Mouse (Mus musculus): ENCODE results near the gene Plch2. TPM values are rescaled to one million over a fixed set of nuclear protein-coding genes. Genes with fewer than 3 reads are reported as not detected.
A peak's percentile ranks its signal among the peaks of the same experiment; 100 is the strongest.

Gene Plch2
- total RNA-seq, 1 experiment from 2014 or later: 0.33 TPM

DNA sequence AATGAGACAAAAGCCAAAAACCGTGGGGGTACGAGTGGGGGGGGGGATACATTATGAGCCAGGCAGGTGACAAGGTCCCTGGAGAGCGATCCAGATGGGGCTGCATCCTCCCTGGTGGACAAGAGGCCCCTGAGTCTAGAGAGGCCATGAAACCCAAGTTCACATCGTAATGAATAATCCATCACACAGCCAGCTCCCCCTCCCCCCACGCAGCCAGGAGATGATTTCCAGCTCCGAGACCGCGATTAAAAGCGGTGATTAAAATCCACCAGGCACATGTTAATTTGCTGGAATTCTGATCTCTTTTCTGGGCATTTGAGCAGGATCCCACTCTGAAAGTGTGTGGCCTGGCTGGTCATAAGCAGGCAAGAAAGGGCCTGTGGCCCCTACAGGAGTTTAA lies 35.8 kb downstream of the Plch2 start:
- no peak for DNase-seq

DNA sequence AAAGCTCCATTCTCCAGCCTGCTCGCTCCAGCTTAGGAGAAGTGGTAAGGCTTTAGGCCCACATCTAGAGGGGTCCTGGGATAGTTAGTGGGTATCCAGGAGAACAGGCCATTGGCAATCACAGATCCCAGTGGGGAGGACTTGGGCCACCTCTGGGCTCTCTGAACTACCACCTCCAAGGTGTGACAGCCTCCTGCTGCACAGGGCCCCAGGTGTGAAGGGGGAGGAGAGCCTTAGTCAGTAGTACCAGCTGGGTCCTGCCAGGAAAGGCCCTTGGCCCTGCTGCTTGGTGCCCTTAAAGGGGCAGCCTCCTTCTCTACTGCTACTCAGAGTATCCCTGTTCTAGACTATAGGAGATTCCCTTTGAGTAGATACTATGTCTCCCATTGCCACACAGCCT lies 36.4 kb downstream of the Plch2 start:
- no peak for DNase-seq

DNA sequence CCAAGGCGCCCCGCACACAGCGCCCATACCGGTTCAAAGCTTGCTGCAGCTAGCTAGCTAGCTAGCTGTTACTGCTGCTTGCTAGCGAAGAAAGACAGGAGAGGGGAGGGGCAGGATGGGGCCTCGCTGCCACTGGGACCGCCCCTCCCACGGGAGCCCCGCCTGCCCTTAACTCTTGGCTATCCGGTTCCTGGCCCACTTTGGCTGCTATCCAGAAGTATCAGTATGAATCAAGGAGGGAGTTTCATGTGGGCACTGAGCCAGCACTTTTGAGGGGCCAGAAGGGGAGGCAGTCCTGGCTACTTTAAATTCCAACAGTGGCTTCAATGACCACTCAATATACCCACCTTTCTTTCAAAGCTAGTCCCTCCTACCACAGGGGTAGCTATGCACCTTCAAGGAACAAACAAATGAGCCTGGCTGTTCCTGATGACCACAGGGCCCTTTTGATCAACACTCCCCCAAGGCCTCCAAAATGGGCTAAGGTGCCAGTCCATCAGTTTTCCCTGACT lies 37.2 kb downstream of the Plch2 start:
- DNase-seq: peak; percentile 39

- peak; percentile 50 for DNase-seq
These were observed 37.8 kb downstream of the Plch2 start for GRCm38 (mm10) chr4:155018601-155019335.

DNA sequence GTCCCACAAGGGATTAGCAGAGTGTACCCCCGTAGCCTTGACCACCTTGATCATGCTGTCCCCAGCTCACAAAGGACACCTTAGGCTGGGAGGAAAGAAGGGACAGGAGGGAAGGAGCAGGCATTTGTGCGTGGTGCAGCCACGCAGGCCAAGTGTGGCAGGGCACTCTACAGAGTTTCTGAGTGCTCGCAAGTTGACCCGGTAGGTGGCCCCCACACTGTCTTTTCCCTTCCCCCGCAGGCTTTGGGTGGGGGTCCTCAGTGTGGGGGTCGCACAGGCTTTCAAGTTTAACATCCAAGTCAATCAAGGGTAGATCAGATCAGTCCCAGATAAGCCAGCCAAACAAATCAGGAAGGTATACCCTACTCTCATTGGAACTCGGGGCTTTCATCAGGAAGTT lies 38.5 kb downstream of the Plch2 start:
- DNase-seq: no peak

DNA sequence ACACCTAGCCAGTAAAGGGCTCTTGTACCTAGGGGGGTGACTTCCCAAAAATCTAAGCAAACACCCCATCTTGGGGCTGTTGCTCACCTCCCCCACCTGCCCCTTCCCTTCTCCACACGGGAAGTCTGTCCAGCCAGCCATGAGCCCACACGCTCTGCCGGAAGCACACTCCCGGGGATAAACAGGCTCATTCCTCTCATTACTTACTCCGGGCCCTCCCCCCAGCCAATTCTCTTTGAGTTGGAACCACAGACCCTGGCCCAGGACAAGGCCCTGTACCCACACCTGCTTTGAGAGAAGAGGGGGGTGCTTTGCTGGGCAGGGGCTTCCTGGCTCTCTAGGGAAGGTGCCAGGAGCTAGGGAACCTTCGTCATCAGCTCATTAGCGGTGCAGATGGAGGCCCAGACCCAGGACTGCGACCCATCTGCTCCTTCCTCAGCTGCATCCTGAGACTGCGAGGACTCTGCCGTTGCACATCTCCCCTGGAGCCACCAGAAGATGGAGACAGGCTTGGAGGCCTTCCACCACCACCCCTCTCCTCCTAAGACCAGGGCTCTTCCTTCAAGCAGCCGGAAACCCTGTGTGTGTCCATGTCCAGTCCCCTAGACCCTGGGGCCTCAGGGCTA lies 39.2 kb downstream of the Plch2 start:
- no peak for DNase-seq

GRCm38 (mm10) chr4:155016807-155017206 lies 39.8 kb downstream of the Plch2 start:
- no peak for DNase-seq

GRCm38 (mm10) chr4:155015550-155015949 lies 41.0 kb downstream of the Plch2 start:
- no peak for DNase-seq

DNA sequence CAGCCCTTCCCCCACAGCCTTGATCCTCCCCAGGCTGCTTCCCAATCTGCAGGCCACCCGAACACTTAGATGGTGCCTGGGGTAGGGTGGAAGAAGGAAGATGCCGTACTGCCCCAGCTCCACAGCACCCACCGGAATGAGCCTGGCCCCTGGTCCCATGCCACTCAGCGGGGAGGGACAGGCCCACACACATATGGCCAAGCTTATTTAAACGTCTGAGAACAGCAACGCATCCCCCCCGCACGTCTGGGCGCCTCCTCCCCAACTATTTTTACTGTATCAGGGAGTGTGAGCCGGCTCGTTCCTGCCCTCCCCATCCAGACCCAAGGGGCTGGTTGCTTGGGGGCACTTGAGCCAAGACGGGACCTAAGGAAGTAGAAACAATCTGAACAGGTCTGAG lies 41.8 kb downstream of the Plch2 start:
- no peak for DNase-seq

- DNase-seq: no peak
These were observed 42.3 kb downstream of the Plch2 start for GRCm38 (mm10) chr4:155014244-155014643.

- peak; percentile 72 for DNase-seq
These were observed 43.8 kb downstream of the Plch2 start for GRCm38 (mm10) chr4:155012788-155013187.

DNA sequence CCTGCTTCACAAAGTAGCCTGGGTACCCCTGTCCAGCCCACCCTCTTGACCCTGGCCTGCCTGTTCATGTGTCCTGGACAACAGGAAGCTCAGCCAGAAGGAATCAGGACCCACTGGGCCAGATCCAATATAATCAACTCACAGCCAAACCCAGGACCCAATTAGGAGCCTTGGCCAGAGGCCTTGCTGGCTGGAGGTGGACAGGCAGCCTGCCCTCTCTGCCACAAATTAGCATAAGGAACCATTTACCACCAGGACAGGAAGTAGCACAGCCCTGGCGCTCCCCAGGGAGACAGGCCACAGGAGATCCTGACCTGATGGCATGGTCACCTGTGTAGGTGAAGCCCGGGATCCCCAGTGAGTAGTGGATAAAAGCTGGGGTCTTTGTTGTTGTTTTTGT lies 44.5 kb downstream of the Plch2 start:
- no peak for DNase-seq

DNA sequence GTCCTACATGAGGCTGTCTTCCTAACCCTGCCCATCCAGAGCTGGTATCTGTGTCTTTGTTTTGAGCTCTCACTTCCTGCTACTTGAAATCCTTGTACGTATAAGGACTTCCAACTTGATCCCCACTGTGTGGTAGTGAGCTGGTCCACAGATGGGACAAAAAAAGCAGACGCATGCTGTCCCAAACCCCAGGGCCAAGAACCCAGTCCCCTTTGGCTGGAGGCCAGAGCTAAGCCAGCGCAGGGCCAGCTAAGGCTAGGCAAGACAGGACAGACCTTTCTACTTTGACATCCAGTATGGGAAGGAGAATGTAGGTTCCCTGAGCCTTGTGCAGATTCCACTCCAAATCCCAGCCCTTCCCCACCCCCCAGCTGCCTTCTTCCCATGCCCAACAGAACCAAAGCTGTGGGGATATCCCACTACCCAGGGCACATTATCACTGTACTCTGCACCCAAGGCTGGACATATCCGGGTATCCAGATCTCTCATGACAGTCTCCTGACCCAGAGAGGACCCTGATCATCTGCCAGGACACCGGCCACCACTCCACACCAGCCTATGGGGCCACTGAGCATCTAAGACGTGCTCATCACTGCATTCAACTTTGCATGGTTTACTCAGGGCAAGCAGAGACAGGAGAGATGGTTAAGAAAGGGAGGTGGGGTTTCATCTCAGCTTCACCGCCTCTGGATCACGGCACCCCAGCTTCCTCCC lies 45.1 kb downstream of the Plch2 start:
- DNase-seq: no peak

DNA sequence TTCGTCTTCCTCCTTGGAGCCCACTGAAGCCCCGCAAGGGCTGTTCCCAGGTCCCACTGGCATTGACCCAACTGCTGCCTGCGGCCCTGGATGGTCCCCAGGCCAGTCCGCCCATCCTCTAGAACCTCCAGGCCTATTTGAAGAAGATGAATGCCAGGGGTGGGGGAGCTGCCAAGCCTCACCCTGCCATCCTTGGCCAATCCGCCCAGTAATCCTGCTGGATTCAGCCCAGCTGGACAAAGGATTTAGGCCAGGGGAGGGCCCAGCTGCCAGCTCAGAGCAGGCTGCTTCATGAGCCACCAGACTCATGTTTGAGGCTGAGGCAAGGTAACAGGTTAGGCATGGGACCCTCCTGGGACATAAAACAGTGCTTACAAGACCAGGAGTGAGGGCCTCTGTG lies 45.7 kb downstream of the Plch2 start:
- peak; percentile 60 for DNase-seq

GRCm38 (mm10) chr4:155009216-155009615 lies 47.4 kb downstream of the Plch2 start:
- DNase-seq: no peak

DNA sequence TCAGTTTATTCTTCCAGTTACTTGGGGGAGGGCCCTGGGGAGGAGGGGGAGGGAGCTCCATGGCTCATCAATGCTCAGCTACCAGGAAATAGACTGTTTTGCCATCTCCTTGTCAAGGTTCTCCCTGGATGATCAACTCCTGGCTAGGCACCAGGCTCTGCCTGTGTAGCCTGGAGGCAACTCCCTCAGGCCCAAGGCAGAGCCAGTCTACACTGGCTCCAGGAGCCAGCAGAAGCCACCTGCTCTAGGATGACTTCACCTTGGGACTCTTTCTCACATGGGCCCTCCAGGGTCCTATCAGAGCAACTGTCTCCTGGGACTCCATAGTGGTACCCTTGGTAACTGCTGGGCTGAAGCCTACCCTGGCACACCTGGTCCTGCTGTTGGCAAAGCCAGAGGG lies 48.5 kb downstream of the Plch2 start:
- no peak for DNase-seq

DNA sequence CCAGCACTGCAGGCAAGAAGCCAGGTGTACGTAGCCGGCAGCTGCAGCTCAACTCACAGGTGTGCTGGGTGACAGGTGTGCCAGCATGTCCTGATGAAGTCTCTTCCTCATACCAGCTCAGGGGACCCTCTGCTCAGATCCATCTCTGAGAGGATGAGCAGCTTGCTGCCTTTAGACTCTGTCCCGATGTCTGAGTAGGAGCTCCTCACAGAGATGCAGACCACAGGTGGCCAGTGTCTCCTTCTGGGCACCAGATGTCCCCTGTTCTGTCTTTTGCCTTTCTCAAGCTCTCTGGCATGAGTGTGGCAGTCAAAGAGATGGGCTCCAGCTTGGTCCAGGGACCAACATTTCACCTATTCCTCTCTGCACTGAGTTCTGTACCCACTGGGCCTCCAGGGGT lies 48.9 kb downstream of the Plch2 start:
- no peak for DNase-seq

DNA sequence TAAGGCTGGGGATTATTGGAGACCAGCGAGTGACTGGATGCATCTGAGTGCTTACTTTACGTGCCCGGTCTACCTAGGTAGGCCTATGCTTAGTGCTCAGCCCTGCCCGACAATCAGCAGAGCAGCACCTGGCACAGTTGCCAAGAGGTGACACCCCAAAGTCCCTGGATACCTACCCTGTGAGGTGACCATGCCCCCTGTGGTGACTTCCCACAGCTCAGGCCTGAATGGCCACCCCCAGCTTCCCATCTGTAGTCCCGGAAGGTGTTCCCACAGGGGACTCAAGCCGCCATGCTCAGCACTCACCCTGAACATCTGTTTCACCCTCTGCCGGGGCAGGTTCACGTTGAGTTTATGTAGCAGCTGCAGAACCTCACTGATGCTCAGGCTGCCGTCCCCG lies 50.3 kb downstream of the Plch2 start:
- DNase-seq: no peak

GRCm38 (mm10) chr4:155005278-155005677 lies 51.3 kb downstream of the Plch2 start:
- no peak for DNase-seq

GRCm38 (mm10) chr4:154999379-154999778 lies 57.2 kb downstream of the Plch2 start:
- no peak for DNase-seq

DNA sequence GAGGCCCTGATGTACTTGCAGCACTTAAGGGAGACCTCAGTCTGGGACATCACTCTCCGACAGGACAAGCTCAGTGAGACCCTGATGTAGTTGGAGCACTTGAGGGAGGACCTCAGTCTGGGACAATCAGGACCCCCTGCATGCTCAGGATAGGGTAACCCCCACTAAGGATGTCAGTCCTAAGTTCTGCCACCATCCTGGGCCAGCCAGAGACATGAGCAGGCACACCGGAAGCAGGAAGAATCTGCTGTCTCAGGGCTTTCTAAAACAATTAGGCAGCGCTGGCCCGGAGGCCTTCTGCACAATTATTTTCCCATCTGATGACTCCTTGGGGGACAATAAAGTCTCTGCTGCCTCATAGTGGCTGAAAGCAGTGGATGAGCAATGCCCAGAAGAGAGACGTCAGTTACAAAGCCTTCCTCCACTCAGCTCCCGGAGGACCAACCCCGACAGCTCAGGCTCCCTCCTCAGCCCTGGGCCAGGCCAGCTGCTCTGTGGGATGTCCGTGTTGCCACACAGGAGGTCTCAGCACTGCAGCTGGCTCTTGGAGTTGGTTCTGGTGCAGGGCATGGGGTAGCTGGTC lies 59.9 kb downstream of the Plch2 start:
- peak; percentile 25 for DNase-seq

DNA sequence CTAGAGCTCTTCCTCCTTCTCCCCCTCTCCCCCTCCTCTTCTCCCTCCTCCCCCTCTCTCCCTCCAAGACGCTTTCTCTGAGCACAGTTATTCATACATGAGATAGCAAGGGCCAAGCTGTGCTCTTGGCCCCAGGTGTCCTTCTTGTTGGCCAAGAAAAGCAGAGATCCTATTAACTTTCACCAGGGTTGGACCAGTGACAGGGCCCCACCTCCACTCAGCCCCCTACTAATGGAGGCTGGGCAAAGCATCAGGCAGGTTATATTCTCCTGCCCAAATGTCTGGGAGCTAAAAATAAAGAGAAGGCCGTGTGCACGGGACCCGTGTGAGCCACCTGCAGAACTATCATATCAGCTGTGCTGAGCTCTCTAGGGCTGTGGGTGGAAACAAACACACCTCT lies 61.7 kb downstream of the Plch2 start:
- no peak for DNase-seq

DNA sequence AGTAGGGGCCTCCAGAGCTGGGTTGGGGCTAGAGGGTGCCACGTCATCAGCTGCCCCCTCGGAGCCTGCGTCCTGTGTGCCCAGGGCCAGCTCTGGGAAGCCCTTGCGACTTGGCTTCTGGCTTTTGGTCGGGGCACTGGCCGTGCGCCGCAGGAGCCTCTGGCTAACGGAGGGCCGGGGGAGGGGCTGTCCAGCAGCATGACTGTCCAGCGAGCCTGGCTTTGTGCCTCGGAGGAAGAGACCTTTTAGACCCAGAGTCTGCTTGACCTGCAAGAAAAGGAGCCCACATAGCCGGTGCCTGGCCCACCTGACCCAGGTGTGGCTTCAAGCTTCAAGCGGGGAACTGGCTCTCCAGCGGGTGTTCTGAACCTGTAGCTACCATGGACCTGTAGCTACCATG lies 69.8 kb downstream of the Plch2 start:
- DNase-seq: no peak
